Mouse (Mus musculus) thymus, adult 2 months (tissue): ENCODE measurements around the gene Scrn2.

Experiments used
- CTCF ChIP-seq: fragments of 200-500 bp; IDR thresholded peaks from 2 replicates; pipeline ENCODE4 v1.5.1; 2012; ENCODE audit warnings: mild to moderate bottlenecking, control low read depth, low read length, moderate library complexity, borderline replicate concordance; ENCODE audit not compliant: control insufficient read depth, poor library complexity, insufficient read depth; ENCODE audit errors: extremely low read depth
- POLR2A ChIP-seq: fragments of 200-500 bp; IDR thresholded peaks from 2 replicates; pipeline ENCODE4 v1.6.1; 2012; ENCODE audit warnings: mild to moderate bottlenecking, low read length, control low read depth, moderate library complexity; ENCODE audit not compliant: control insufficient read depth, poor library complexity, insufficient read depth; ENCODE audit errors: extremely low read depth

GRCm38 (mm10) chr11:97033781-97034180 lies 4.0 kb downstream of the Scrn2 start:
- TF ChIP-seq CTCF (no peak), POLR2A (no peak)
